Mouse (Mus musculus) heart, embryonic 16.5 days (tissue): ENCODE results near the gene Grb2. TPM values are rescaled to one million over a fixed set of nuclear protein-coding genes. Genes with fewer than 3 reads are reported as not detected.

Source experiments
- ATAC-seq: fragments of 200-750 bp; cut with Nextera tagmentation; replicated peaks from 2 replicates; pipeline ENCODE4 v1.8.0; 2017; ENCODE audit warnings: moderate number of reproducible peaks; ENCODE audit not compliant: insufficient read depth, low FRiP score; ENCODE audit errors: extremely low read depth
- H3K27ac ChIP-seq: fragments of 300-500 bp; sonication (generic); 2 replicates; pipeline ENCODE4 v1.5.1; 2014; ENCODE audit warnings: mild to moderate bottlenecking, low read length, control low read depth, moderate library complexity
- H3K27me3 ChIP-seq: fragments of 300-500 bp; sonication (generic); 2 replicates; pipeline ENCODE4 v1.6.1; 2014; ENCODE audit warnings: low read length, mixed read lengths; ENCODE audit not compliant: control insufficient read depth, insufficient read depth
- H3K36me3 ChIP-seq: fragments of 300-500 bp; sonication (generic); 2 replicates; pipeline ENCODE4 v1.6.1; 2014; ENCODE audit not compliant: control insufficient read depth, insufficient read depth
- H3K4me1 ChIP-seq: fragments of 300-500 bp; sonication (generic); 2 replicates; pipeline ENCODE4 v1.6.1; 2014; ENCODE audit warnings: low read length, mixed read lengths; ENCODE audit not compliant: control insufficient read depth, insufficient read depth
- H3K4me2 ChIP-seq: fragments of 300-500 bp; sonication (generic); 2 replicates; pipeline ENCODE4 v1.6.1; 2014; ENCODE audit warnings: low read depth, mild to moderate bottlenecking, control low read depth, low read length
- H3K4me3 ChIP-seq: fragments of 300-500 bp; sonication (generic); 2 replicates; pipeline ENCODE4 v1.5.1; 2014; ENCODE audit warnings: mild to moderate bottlenecking, control low read depth, low read length
- H3K9ac ChIP-seq: fragments of 300-500 bp; sonication (generic); 2 replicates; pipeline ENCODE4 v1.6.1; 2014; ENCODE audit warnings: low read length, control low read depth
- H3K9me3 ChIP-seq: fragments of 300-500 bp; sonication (generic); replicated peaks from 2 replicates; pipeline ENCODE4 v1.6.1; 2016; ENCODE audit warnings: low read length; ENCODE audit not compliant: control insufficient read depth
- WGBS: fragments of 180-500 bp; shearing (Covaris S2); extraction: QIAGEN DNeasy Blood & Tissue Kit; methylation state at CpG from one replicate; pipeline ENCODE4 v1.1.7; 2014; 5-methylcytosine and 5-hydroxymethylcytosine counted together
- polyA plus RNA-seq: library from polyadenylated mRNA; unstranded; fragments of >200 nt; fragmentation: Nextera tagmentation; extraction: Ambion mirVana; gene quantifications from 2 replicates; pipeline ENCODE4 v1.2.1, GENCODE M21; 2015

Grb2 gene
- polyA plus RNA-seq, 1 experiment from 2014 or later: 118 TPM

DNA sequence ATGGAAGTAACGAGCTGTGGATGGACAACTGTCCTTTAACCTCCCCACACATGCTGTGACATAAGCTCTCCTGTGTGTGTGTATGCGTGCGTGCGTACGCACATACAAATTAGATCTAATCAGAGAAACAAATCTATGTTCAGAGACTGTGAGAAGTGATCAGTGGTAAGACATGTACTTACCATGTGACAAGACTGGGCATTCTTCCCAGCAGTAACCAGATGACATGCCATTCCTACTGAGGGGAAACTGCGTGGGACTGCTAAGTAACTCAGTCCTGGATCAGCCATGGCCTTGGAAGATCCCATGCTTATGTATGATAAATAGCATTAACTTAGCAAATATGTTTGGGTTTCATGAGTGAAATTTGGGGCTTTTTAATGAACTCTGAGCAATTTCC is 23.5 kb downstream of the Grb2 start:
- no peaks in the 10 kb centered on the region for H3K27me3 ChIP-seq
- peak; percentile 66 for ATAC-seq
- H3K4me2 ChIP-seq: no peak overlapping the region; the same call in 1 of the 2 replicates
- peaks cover 28% of the 10 kb centered on the region for H3K4me1 ChIP-seq
- peaks cover 11% of the 10 kb centered on the region for H3K36me3 ChIP-seq
- 0 out of 2 replicates have a peak, but pooled peaks cover 3% of the 10 kb centered on the region for H3K9me3 ChIP-seq
- 67% methylated on average over 6 of the region's 6 CpGs for WGBS
- H3K27ac ChIP-seq: peak overlapping the region; percentile 93
- no peak overlapping the region for H3K4me3 ChIP-seq
- no peak overlapping the region for H3K9ac ChIP-seq

DNA sequence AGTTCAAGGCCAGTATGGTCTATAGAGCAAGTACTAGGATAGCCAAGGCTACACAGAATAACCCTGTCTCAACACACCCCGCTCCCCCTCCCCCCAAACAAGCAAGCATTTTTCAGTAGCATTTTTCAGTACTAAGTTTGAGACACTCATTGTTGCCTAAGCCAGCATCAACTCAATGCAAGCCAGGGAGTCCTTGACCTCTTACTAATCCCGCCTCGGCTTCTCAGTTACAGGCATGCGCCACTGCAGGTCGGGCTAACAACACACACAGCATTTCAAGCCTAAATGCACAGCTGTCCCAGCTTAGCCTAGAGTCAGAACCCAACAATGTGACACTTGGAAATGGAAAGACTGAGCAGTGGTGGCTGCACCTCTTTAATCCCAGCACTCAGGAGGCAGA is 25.1 kb downstream of the Grb2 start:
- peaks cover 11% of the 10 kb centered on the region for H3K36me3 ChIP-seq
- no peak overlapping the region for H3K4me3 ChIP-seq
- no peak overlapping the region for H3K4me2 ChIP-seq
- WGBS: 95% methylated on average over 5 of the region's 5 CpGs
- ATAC-seq: no peak
- H3K27ac ChIP-seq: no peak overlapping the region
- no peak overlapping the region for H3K9ac ChIP-seq
- 0 out of 2 replicates have a peak, but pooled peaks cover 3% of the 10 kb centered on the region for H3K9me3 ChIP-seq
- H3K4me1 ChIP-seq: peaks cover 35% of the 10 kb centered on the region
- H3K27me3 ChIP-seq: no peaks in the 10 kb centered on the region

DNA sequence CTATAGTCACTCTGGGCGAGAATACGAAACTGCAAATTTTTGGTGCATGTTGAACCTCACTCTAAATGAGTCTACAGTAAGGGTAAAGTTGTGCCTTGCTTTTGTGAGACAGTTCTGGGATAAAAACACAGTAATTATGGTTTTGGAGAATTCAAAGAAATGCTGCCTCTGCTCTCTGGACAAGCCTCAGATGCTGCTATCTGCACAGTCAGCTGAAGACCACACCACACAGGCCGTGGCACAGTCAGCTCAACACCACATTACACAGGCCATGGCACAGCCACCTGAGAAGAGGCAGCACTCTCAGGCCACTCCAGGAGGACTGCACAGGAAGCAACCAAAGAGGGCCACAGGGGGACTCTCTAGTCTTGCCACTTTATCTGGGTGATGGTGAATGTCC is 26.0 kb downstream of the Grb2 start:
- Histone ChIP-seq H3K4me1 (peaks cover 34% of the 10 kb centered on the region), H3K36me3 (peaks cover 9% of the 10 kb centered on the region), H3K27ac (no peak overlapping the region), H3K9me3 (0 out of 2 replicates have a peak, but pooled peaks cover 3% of the 10 kb centered on the region), H3K27me3 (no peaks in the 10 kb centered on the region), H3K9ac (no peak overlapping the region), H3K4me2 (no peak overlapping the region), H3K4me3 (no peak overlapping the region)
- ATAC-seq: no peak
- WGBS: 87% methylated on average over 3 of the region's 3 CpGs

DNA sequence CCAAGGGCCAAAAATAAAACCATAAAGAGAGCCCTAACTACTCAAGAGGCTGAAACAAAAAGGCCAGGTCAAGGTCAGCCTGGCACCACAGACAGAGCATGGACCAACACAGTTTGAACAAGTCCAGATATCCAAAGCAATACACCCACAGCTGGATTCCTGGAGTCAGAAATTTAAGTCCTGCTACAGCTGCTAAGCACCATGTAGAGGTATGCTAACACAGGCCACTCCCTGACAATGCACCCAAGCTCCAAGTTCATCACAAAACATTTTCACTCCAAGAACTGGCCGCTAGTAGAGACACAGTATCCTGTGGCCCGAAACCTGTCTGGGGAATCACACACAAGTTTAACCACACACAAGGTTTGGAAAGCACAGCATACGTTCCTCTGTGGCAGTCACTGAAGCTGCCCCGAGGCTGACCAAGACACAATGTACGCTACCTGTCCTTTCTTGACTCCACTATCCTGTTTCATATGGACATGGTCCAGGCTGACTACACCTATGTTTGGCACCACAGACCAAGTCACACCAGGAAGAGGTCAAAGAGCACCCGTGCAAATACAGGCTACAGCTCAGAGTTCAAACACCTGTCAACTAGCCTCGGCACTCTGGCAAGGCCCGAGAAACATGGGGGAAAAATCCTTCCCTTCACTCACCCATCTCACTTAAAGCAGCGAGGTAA is 28.7 kb downstream of the Grb2 start:
- H3K4me2 ChIP-seq: no peak overlapping the region
- H3K27me3 ChIP-seq: no peaks in the 10 kb centered on the region
- 83% methylated on average over 9 of the region's 9 CpGs for WGBS
- 0 out of 2 replicates have a peak, but pooled peaks cover 3% of the 10 kb centered on the region for H3K9me3 ChIP-seq
- H3K4me1 ChIP-seq: peaks cover 16% of the 10 kb centered on the region
- H3K4me3 ChIP-seq: no peak overlapping the region
- ATAC-seq: no peak
- H3K27ac ChIP-seq: peak overlapping the region; percentile 57; the same call in 1 of the 2 replicates
- H3K36me3 ChIP-seq: peaks cover 12% of the 10 kb centered on the region
- H3K9ac ChIP-seq: no peak overlapping the region

DNA sequence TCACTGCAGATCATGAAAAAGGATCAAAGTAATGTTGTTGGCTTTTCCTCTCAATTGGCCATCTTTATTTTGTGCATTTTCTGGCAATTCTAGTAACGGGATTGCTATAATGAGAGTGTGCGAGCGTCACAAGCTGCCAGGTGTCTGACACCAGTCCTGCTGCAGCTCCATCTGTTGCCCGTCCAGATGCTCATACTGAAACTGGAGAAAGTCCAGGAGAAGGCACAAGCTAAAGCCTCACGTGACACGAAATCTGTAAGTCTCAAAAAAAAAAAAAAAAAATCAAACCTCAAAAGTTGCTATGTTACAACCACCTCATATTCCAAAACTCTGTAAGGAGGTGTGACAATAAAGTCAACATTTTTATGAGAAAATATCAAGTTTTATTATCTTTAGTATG is 29.5 kb downstream of the Grb2 start:
- Histone ChIP-seq H3K4me1 (peaks cover 23% of the 10 kb centered on the region), H3K4me2 (no peak overlapping the region), H3K27me3 (no peaks in the 10 kb centered on the region), H3K9ac (no peak overlapping the region), H3K4me3 (no peak overlapping the region), H3K36me3 (peaks cover 12% of the 10 kb centered on the region), H3K9me3 (0 out of 2 replicates have a peak, but pooled peaks cover 3% of the 10 kb centered on the region), H3K27ac (no peak overlapping the region)
- no peak for ATAC-seq
- 86% methylated on average over 6 of the region's 6 CpGs for WGBS

DNA sequence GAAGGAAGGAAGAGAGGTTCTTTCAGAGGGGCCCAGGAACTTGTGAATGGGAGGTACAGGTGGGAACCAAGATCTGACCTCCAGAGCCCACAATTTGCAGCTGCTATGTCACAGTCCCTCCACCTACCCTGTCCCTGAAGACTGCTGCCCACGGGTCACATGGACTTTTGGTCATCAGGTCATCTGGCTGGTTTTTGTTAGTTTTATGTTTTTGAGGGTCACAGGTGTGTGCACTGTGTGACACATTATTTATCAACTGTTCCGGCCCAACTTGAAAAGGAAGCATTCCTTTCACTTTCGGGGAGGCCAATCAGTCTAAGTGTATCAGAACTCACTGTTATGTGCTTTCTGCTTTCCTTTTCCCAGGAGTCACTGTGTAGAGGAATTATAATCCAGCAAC is 30.9 kb downstream of the Grb2 start:
- no peak for ATAC-seq
- no peaks in the 10 kb centered on the region for H3K27me3 ChIP-seq
- H3K4me3 ChIP-seq: no peak overlapping the region
- H3K9me3 ChIP-seq: 0 out of 2 replicates have a peak, but pooled peaks cover 3% of the 10 kb centered on the region
- H3K9ac ChIP-seq: no peak overlapping the region
- no peak overlapping the region for H3K4me2 ChIP-seq
- peaks cover 30% of the 10 kb centered on the region for H3K4me1 ChIP-seq
- 90% methylated on average over 3 of the region's 3 CpGs for WGBS
- no peak overlapping the region for H3K27ac ChIP-seq
- peaks cover 9% of the 10 kb centered on the region for H3K36me3 ChIP-seq

DNA sequence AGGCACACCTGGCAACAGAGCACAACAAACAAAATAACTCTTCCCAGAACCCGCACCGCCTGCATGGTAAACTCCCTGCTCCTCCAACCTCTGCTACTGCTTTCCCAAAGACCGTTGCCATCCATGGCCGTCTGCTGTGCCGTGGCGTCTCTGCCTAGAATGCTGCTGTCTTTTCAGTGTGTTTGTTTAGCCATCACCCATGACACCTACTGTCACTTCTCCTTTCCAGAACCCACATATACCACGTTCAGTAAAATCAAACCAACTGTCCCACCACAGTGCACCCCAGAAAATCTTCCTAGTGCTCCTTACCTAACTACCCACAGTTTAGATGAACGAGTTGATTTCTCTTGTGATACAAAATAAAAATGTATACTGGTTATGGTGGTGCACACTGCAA is 31.7 kb downstream of the Grb2 start:
- H3K4me1 ChIP-seq: peaks cover 30% of the 10 kb centered on the region
- H3K9ac ChIP-seq: no peak overlapping the region
- no peak overlapping the region for H3K27ac ChIP-seq
- H3K27me3 ChIP-seq: no peaks in the 10 kb centered on the region
- no peak overlapping the region for H3K4me2 ChIP-seq
- H3K9me3 ChIP-seq: 0 out of 2 replicates have a peak, but pooled peaks cover 3% of the 10 kb centered on the region
- 80% methylated on average over 8 of the region's 8 CpGs for WGBS
- no peak overlapping the region for H3K4me3 ChIP-seq
- no peak for ATAC-seq
- H3K36me3 ChIP-seq: peaks cover 9% of the 10 kb centered on the region

DNA sequence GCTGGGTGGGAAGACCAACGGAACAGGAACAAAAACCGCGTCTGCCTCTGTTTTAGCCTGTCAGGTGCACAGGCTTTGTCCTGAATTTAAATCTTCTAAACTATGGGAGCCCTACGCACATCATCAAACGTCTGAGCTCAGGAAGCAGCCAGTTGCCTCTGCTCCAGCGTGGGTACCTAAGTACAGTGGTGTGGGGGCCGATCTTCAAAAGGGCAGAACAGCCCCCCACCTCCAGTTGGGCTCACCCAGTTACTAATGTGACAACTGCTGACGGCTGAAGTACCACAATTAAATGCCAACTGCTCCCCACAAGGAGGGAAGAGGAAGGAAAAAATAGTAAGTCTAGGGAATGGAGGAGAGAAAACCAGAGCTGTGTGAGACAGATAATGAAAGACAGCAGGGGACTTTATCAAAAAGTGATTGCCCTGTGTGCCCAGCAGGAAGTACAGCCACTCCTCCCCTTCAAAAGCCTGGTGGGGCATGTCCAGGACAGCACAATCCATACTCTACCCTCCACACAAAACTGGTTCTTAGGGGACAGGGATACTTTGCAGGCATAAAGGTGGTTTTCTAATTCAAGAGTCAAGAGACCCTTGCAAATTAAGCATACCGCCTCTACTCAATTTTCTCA is 34.0 kb downstream of the Grb2 start:
- peaks cover 9% of the 10 kb centered on the region for H3K36me3 ChIP-seq
- no peak overlapping the region for H3K9ac ChIP-seq
- H3K4me1 ChIP-seq: peaks cover 41% of the 10 kb centered on the region
- H3K9me3 ChIP-seq: no peaks in the 10 kb centered on the region
- 51% methylated on average over 9 of the region's 9 CpGs for WGBS
- H3K27me3 ChIP-seq: no peaks in the 10 kb centered on the region
- no peak for ATAC-seq
- peak overlapping the region; percentile 78 for H3K27ac ChIP-seq
- H3K4me2 ChIP-seq: peak overlapping the region; percentile 19; the same call in 1 of the 2 replicates
- no peak overlapping the region for H3K4me3 ChIP-seq
